ENCODE assay signal across 2 mouse cellular contexts in the genomic region with DNA sequence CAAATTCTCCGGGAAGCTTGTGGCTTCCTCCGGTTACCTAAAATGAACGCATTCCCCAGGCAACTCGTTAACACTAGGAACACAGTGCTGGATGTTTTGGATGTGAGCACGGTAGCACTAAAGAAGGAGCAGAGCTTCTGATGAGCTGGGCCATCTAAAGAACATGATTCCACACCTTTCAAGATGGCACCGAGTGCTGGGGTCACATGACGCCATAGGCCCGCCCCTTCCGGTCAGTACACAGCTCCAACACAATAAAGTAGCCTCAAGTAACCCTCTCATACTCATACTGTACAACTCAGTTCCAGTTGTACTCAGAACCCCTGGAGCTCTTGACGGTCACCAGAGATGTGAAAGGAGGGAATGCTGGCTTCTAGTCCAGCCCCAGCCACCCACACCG.
TF ChIP-seq lines count a peak whose summit lies in the region.

No protein-coding gene starts in this region.

TF ChIP-seq in MEL, 35 proteins besides CTCF, POLR2A, EP300 and RAD21:
- no peak for TF ChIP-seq SMC3 (IDR thresholded peaks at IDR 0.05; ENCODE audit: low read depth, low read length)
- TF ChIP-seq USF1 (IDR thresholded peaks at IDR 0.05; ENCODE audit: low read depth, low read length), result peak; percentile 58
- no peak for TF ChIP-seq CHD2 (IDR thresholded peaks at IDR 0.05; ENCODE audit: low read length)
- TF ChIP-seq ETS1 (IDR thresholded peaks at IDR 0.05; ENCODE audit: low read depth, low read length), result no peak

TF ChIP-seq in myocyte, 11 proteins besides CTCF, POLR2A, EP300 and RAD21:
- TF ChIP-seq REST (IDR thresholded peaks at IDR 0.05; ENCODE audit: insufficient read depth, insufficient read length) (no peak), USF1 (IDR thresholded peaks at IDR 0.05; ENCODE audit: low read depth) (peak; percentile 8)
